Mouse (Mus musculus): ENCODE data around the gene Ccnd3. TPM values are rescaled to one million over a fixed set of nuclear protein-coding genes. Genes with fewer than 3 reads are reported as not detected.

Ccnd3 gene
- total RNA-seq, 2 experiments from 2014 or later, result 119 to 132 TPM

DNA sequence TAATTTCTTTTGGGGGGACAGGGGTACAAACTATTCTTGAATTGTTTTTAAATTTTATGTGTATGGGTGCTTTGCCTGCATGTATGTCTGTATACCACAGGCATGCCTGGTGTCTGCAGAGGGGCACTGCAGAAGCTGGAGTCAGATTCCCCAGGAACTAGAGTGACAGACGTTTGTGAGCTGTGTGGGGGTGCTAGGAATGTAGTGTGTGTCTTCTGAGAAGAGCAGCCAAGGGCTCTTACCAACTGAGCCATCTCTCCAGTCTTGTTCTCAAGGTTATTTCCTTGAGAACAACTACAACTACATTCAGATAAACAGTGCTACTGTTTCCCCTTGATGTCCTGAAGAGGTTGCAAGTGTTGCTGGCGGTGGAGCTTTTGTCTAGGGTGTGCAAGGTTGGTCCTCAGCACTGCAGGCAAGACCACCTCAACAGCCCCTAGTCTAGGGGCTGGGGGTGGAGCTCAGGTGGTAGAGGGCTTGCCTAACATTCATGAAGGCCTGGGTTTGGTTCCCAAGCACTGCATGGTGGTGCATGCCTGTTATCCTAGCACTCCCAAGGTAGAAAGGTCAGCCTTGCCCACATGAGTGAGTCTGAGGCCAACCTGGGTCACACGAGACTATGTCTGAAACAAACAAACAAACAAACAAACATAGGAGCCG lies 127.5 kb downstream of the Ccnd3 start:
- intact Hi-C loops (cut with DNase I), result loop anchor here (5.0 kb wide), 1 partner anchor 45 kb away; no protein-coding TSS in a partner anchor
- DNase-seq, result no peak

DNA sequence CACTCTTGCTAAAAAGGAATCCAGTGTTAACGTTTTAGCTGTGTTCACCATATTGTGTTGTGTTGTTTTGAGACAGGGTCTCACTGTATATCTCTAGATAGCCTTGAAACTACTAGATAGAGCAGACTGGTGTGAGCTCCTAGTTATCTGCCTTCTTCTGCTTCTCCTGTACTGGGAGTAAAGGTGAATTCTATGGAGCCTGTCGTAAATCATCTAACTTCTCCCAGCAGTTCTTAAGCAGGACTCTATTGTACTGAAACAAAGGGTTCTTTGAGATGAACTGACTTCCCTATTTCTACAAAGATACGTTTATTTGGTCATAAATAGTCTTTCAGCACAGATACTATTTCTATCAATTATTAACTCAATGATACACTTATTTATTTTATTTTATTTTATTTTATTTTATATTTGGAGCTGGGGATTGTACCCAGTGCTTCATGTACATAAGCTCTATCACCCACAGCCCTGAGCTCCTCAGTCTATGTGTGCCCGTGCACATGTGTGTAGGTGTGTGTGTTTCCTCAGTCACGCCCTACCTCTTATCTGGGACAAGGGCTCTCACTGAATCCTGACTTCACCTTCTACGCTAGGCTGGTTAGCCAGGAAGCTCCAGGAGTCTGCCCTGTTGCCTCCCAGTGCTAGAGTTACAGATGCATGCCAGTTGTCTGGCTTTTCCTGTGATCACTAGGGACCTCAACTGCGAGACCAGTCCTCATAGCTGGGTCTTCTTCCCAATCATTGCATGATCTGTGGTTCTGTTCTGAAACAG lies 129.3 kb downstream of the Ccnd3 start:
- intact Hi-C loops (cut with DNase I), result loop anchor here (5.0 kb wide), 1 partner anchor 43 kb away; no protein-coding TSS in a partner anchor
- DNase-seq, result no peak

DNA sequence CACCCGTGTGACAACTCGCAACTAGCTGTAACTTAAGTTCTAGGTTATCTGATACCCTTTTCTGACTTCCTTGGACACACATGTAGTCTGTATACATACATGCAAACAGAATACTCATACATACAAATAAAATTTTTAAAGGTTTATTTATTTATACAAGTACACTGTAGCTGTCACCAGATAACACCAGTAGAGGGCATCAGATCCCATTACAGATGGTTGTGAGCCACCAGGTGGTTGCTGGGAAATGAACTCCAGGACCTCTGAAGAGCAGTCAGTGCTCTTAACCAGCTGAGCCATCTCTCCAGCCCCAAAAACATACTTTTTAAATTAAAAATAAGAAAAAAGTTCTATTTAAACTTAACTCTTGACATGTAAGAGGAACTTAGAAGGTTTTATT lies 138.1 kb downstream of the Ccnd3 start:
- intact Hi-C loops (cut with DNase I), result no loop called here
- DNase-seq, result no peak

DNA sequence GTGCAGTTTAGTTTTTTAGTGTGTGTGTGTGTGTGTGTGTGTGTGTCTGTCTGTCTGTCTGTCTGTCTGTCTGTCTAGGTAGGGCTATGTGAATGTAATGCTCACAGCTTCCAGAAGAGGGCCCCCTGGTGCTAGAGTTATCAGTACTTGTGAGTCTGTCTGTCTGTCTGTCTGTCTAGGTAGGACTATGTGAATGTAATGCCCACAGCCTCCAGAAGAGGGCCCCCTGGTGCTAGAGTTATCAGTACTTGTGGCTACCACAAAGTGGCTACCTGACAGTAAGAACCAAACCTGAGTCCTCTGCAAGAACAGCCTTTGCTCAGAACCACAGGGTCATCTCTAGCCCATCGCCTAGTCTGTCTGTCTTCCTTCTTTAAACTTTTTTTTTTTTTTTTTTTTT lies 141.8 kb downstream of the Ccnd3 start:
- intact Hi-C loops (cut with DNase I), result no loop called here
- DNase-seq, result peak; percentile 44 to 71

DNA sequence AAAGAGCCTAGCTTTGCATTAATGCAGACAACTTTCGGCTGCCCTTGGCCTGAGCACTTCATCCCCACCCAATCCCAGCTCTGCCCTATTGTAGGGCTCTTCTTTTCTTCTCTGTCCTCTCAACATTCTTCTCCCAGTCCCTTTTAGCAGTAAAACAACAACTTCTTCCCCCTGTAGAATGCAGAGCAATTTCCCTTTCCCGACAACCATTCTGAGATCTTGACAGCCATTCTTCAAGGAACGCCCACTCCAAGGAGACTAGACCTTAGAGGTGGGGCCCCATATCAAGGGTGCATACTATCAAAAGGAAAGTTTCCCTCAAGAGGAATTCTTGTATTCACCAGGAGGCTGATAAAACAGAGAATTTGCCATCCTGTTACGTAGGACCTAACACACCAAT lies 144.1 kb downstream of the Ccnd3 start:
- DNase-seq, result no peak
- intact Hi-C loops (cut with DNase I), result no loop called here

Other genes starting within 250 kb of the Ccnd3 start
- 10 to 100 TPM; 26.8 to 28.3 TPM for gene Mrps10, start 136.2 kb upstream of the Ccnd3 start, total RNA-seq (2021)
- under 1 TPM in 1 of 2 experiments, not detected in 1; 0.30 TPM for gene Guca1b, start 119.7 kb upstream of the Ccnd3 start, total RNA-seq (2021)
- under 1 TPM; 0.52 to 0.81 TPM for gene Guca1a, start 104.5 kb upstream of the Ccnd3 start, total RNA-seq (2021)
- gene AI661453, start 68.4 kb upstream of the Ccnd3 start, total RNA-seq (2021), result 1 to 10 TPM; 1.5 to 2.0 TPM
- gene 1700001C19Rik, start 67.7 kb upstream of the Ccnd3 start, total RNA-seq (2021), result not detected
- 10 to 100 TPM; 14.0 to 15.5 TPM for gene Taf8, start 2.8 kb upstream of the Ccnd3 start, total RNA-seq (2021)
- gene Bysl, start 106.4 kb downstream of the Ccnd3 start, total RNA-seq (2021), result 10 to 100 TPM; 17.2 to 19.0 TPM
- 10 to 100 TPM; 21.9 to 23.0 TPM for gene Med20, start 106.5 kb downstream of the Ccnd3 start, total RNA-seq (2021)
- 1 to 10 TPM; 3.0 to 3.5 TPM for gene Gm20517, start 106.5 kb downstream of the Ccnd3 start, total RNA-seq (2021)
- 1 to 10 TPM; 5.4 to 5.5 TPM for gene Usp49, start 125.6 kb downstream of the Ccnd3 start, total RNA-seq (2021)
- gene Tomm6, start 183.3 kb downstream of the Ccnd3 start, total RNA-seq (2021), result 100 to 1,000 TPM; 150 to 154 TPM
- 1 to 10 TPM; 4.0 to 5.1 TPM for gene Frs3, start 184.0 kb downstream of the Ccnd3 start, total RNA-seq (2021)
- 1 to 10 TPM in 1 of 2 experiments, under 1 TPM in 1; 0.15 to 1.2 TPM for gene Gm21981, start 189.4 kb downstream of the Ccnd3 start, total RNA-seq (2021)
- gene Prickle4, start 189.7 kb downstream of the Ccnd3 start, total RNA-seq (2021), result 1 to 10 TPM; 2.8 to 3.5 TPM
- gene Pgc, start 221.8 kb downstream of the Ccnd3 start, total RNA-seq (2021), result not detected
- gene Tfeb, start 232.0 kb downstream of the Ccnd3 start, total RNA-seq (2021), result 10 to 100 TPM; 48.1 to 51.1 TPM

Measured in heart, postnatal 10 days (tissue).